Mouse (Mus musculus): ENCODE measurements at regions not wholly inside any gene's neighbourhood (a gene's known extent, or its start where the extent isn't known, plus 50 kb on each side); places are given as distances from the start of the nearest gene placed in this dataset.

- DNase-seq (ENCODE audit: low read depth), result no peak
Observed at GRCm38 (mm10) chr9:83273361-83273975, 127.0 kb upstream of the Hmgn3 start.

GRCm38 (mm10) chr9:83265736-83266135, 119.3 kb upstream of the Hmgn3 start:
- DNase-seq (ENCODE audit: low read depth), result no peak

GRCm38 (mm10) chr9:83259511-83259910, 113.0 kb upstream of the Hmgn3 start:
- no peak for DNase-seq (ENCODE audit: low read depth)

GRCm38 (mm10) chr9:83258986-83259385, 112.5 kb upstream of the Hmgn3 start:
- DNase-seq (ENCODE audit: low read depth), result no peak

GRCm38 (mm10) chr9:83258476-83258875, 112.0 kb upstream of the Hmgn3 start:
- no peak for DNase-seq (ENCODE audit: low read depth)

DNA sequence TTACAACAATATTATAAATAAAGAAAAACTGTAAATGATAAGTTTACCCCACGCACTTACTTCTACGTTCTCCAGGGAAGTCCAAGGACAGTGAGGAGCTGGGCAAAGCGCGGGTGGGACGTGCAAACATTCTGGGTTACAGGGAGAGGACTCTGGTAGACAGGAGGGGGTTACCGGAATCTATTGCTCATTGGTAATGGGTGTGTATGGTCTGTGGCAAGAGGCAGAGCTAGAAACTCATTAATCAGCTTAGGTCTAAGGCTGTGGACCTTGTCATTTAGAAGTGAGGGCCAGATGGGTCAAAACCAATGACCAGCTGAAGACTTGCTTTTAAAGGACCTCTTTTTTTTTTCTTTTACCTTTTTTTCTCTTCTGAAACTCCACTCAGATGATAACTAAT, 107.9 kb upstream of the Hmgn3 start:
- no peak for DNase-seq (ENCODE audit: low read depth)

- no peak for DNase-seq (ENCODE audit: low read depth)
Observed at GRCm38 (mm10) chr9:83253789-83254188, 107.3 kb upstream of the Hmgn3 start.

DNA sequence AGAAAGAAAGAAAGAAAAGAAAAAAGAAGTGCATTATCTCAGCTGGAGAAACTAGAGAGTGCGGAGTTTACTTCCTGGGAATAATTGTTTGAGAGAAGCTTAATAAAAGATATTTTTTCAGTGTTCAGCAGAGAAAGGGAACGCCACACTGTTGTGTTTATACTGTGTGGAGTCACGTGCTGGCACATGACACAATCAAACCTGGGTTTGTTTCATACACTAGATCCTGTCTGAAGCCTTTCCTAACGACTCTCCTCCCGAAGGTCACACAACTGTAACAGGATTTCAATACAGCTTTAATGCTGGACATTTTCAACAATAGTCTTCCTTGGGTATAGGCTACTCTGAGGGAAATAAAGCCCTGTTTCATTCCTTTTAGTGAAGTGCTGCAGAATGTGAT, 105.3 kb upstream of the Hmgn3 start:
- DNase-seq (ENCODE audit: low read depth), result no peak

DNA sequence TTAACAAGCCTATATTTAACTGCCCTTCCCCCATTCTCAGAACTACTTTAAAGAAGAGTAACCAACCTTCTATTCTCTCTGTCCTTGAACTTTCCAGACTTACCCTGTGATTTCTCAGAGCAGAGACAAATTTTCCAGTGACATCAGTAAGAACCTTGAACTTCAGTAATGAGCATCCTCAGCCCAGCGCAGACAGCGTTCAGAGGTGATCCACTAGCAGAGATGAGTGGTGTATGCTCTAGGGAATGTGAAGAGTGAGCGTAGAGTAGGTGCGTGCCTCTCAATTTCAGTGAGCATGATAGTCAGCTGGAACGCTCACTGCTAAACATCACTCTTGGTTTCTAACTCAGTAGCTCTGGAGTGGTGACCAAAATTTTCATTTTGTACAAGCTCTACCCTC, 103.4 kb upstream of the Hmgn3 start:
- no peak for DNase-seq (ENCODE audit: low read depth)

- peak; percentile 56 for DNase-seq (ENCODE audit: low read depth)
Observed at GRCm38 (mm10) chr9:83248164-83248730, 101.8 kb upstream of the Hmgn3 start.

- DNase-seq (ENCODE audit: low read depth), result no peak
Observed at GRCm38 (mm10) chr9:83247066-83247668, 100.7 kb upstream of the Hmgn3 start.

DNA sequence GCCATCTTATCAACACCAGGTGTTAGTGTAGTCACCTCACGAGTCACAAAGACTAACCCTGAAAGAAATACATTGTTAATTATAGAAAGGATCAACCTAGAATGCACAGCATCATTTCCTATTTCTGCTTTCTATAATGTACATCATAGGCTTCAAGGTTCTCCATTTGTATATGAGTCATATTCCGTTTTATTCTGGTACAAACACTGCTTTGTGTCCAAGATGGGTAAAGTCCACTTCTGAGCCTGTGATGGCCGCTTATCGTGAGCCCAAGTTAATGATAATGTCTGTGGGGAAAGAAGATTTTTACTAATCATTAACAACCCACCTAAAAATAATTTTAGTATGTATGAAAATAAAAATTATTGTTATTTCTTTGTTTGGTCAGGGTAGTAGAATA, 94.6 kb upstream of the Hmgn3 start:
- DNase-seq (ENCODE audit: low read depth), result no peak

- no peak for DNase-seq (ENCODE audit: low read depth)
Observed at GRCm38 (mm10) chr9:83239097-83239496, 92.6 kb upstream of the Hmgn3 start.

GRCm38 (mm10) chr9:83221866-83222265, 75.4 kb upstream of the Hmgn3 start:
- DNase-seq (ENCODE audit: low read depth), result no peak

DNA sequence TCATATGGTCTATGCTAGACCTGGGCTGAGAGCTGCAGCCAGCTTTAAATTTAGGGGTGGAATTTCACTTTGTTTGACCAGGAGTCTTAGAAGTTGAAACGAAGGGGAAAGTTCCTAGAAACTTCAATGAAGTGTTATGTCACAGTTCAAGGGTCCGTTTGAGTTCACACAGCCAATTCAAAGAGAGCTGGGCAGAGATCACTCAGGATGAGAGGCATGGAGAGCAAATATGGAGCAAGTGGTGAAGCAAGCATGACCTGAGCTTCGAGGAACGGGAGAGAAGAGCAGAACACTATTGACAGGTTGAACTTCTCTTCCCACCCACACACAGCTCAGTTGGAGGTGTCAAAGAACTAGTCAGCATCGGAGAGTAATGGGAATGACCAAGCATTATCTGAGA, 56.1 kb upstream of the Hmgn3 start:
- no peak for DNase-seq (ENCODE audit: low read depth)

DNA sequence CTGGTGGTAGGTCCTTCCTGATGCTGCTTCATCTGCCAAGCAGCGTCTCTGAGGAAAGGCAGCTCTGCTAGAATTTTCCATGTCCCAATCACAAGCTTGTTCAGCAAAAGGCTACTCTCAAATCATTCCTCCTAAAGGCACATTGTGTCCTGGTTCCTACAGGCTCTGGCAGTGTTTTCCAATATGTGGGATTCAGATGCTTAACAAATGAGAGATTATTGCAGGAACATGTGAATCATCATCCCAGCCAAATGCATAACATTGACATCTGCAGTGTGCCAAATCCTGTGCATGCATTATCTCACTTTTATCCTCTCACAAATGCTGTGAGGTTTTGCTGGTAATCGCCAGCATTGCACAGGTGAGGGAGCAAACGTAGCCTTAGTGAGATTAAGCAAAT, 53.3 kb upstream of the Hmgn3 start:
- DNase-seq (ENCODE audit: low read depth), result peak; percentile 68

DNA sequence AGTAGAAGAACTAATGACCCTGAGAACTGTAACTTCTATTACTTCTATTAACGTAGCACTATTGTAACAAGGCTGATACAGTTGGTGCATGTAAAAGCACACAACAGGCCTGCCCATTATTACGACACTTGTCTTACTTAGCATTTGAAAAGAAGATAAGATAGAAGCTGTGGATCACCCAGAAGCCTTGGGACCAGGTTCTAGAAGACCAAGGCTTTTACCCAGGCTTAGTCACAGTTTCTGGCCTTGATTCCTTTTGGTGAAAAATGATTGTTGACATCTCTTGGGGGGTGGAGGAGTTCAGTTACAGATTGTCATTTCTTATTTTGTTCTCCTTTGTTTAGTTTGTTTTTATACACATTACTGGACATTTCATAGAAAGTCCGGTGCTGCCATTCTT, 52.7 kb upstream of the Hmgn3 start:
- DNase-seq (ENCODE audit: low read depth), result no peak

- DNase-seq (ENCODE audit: low read depth), result no peak
Observed at GRCm38 (mm10) chr9:83197013-83197412, 50.5 kb upstream of the Hmgn3 start.

All from gonadal fat pad, adult 2 months (tissue).